Mouse (Mus musculus) limb, embryonic 13.5 days (tissue): ENCODE results near the gene Lrrc73. TPM values are rescaled to one million over a fixed set of nuclear protein-coding genes. Genes with fewer than 3 reads are reported as not detected.

ENCODE experiments used
- ATAC-seq: fragments of 200-750 bp; cut with Nextera tagmentation; 2 replicates; pipeline ENCODE4 v1.8.0; 2017; ENCODE audit warnings: low read depth, moderate number of reproducible peaks, moderate TSS enrichment; ENCODE audit not compliant: low FRiP score
- H3K27ac ChIP-seq: fragments of 300-500 bp; sonication (generic); 2 replicates; pipeline ENCODE4 v1.5.1; 2015; ENCODE audit warnings: inconsistent platforms, mild to moderate bottlenecking, moderate library complexity
- H3K27me3 ChIP-seq: fragments of 300-500 bp; sonication (generic); 2 replicates; pipeline ENCODE4 v1.6.1; 2015; ENCODE audit warnings: mild to moderate bottlenecking, inconsistent platforms
- H3K36me3 ChIP-seq: fragments of 300-500 bp; sonication (generic); 2 replicates; pipeline ENCODE4 v1.6.1; 2015; ENCODE audit warnings: inconsistent platforms, mild to moderate bottlenecking, moderate library complexity
- H3K4me1 ChIP-seq: fragments of 300-500 bp; sonication (generic); 2 replicates; pipeline ENCODE4 v1.6.1; 2015; ENCODE audit warnings: inconsistent platforms
- H3K4me2 ChIP-seq: fragments of 300-500 bp; sonication (generic); replicated peaks from 2 replicates; pipeline ENCODE4 v1.6.1; 2015; ENCODE audit warnings: inconsistent platforms, mild to moderate bottlenecking, moderate library complexity
- H3K4me3 ChIP-seq: fragments of 300-500 bp; sonication (generic); 2 replicates; pipeline ENCODE4 v1.5.1; 2015; ENCODE audit warnings: moderate library complexity, mild to moderate bottlenecking, inconsistent platforms
- H3K9ac ChIP-seq: fragments of 300-500 bp; sonication (generic); 2 replicates; pipeline ENCODE4 v1.6.1; 2015; ENCODE audit warnings: mild to moderate bottlenecking, inconsistent platforms
- H3K9me3 ChIP-seq: fragments of 300-500 bp; sonication (generic); 2 replicates; pipeline ENCODE4 v1.6.1; 2016; ENCODE audit warnings: inconsistent platforms
- WGBS: fragments of 180-500 bp; shearing (Covaris S2); methylation state at CpG from one replicate; pipeline ENCODE4 v1.1.7; 2015; 5-methylcytosine and 5-hydroxymethylcytosine counted together
- polyA plus RNA-seq: library from polyadenylated mRNA; unstranded; fragments of >200 nt; fragmentation: Nextera tagmentation; extraction: Ambion mirVana; gene quantifications from 2 replicates; pipeline ENCODE4 v1.2.1, GENCODE M21; 2015

Gene Lrrc73
- polyA plus RNA-seq, 1 experiment from 2014 or later, result 1.4 TPM

GRCm38 (mm10) chr17:46244579-46244978, 8.8 kb upstream of the Lrrc73 start:
- H3K36me3 ChIP-seq, result peaks cover 75% of the 10 kb centered on the region
- no peaks in the 10 kb centered on the region for H3K9me3 ChIP-seq
- H3K9ac ChIP-seq, result 0 out of 2 replicates have a peak overlapping the region, but pooled peaks have one; percentile 8

DNA sequence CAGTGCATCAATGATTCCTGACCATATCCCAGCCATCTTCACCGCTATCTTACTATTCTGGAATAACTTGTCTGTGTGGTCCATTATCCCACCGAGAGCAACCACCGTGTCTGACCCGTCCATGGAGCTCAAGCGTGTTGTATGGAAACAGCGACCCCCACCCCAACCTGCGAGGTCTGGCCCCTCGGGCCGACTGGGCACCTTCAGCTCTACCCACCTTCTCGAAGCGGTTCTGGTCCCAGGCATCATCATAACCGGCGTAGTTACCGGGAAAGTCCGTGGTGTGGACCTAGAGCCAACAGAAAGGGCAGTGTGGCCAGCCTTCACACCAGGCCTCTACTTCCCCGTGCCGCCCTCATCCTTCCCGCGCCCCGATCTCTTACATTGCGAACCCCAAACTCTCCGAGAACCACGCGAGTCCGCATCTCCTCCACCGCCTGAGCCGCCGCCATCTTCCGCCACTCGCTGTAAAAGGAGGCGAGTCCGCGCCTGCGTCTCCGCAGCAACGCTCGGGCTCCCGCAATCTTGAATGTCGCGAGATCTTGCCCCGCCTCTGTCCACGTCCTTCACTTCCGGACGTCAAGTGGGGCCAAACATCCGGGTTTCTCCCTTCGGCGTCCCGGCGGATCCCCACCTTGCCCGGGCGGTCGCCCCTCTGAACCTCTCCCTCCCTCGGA, 5.7 kb upstream of the Lrrc73 start, which contains the start of the genes Polr1c and Yipf3:
Gene Polr1c (minus strand): TSS at position 543 of the 677 bp plus-strand sequence.
Gene Yipf3 (plus strand): TSS at position 569 of the 677 bp plus-strand sequence.
- H3K27me3 ChIP-seq, result no peaks in the 10 kb centered on the region
- peak within 1 kb of the TSS; percentile 98 for H3K4me3 ChIP-seq
- H3K9ac ChIP-seq, result peak within 1 kb of the TSS; percentile 97
- peak within 1 kb of the TSS; percentile 70 for H3K27ac ChIP-seq
- under 1% methylated on average over 53 of the region's 53 CpGs for WGBS
- ATAC-seq, result peak; percentile 92
- no peaks in the 10 kb centered on the region for H3K9me3 ChIP-seq
- peaks cover 75% of the 10 kb centered on the region for H3K36me3 ChIP-seq
- peaks cover 21% of the 10 kb centered on the region for H3K4me1 ChIP-seq
- H3K4me2 ChIP-seq, result peak within 1 kb of the TSS; percentile 96

More at GRCm38 (mm10) chr17:46244579-46244978, 8.8 kb upstream of the Lrrc73 start:
- ATAC-seq, result no peak
- peaks cover 20% of the 10 kb centered on the region for H3K4me1 ChIP-seq
- H3K27ac ChIP-seq, result no peak overlapping the region
- H3K4me2 ChIP-seq, result no peak overlapping the region
- no peak overlapping the region for H3K4me3 ChIP-seq
- WGBS, result 80% methylated on average over 10 of the region's 10 CpGs
- H3K27me3 ChIP-seq, result no peaks in the 10 kb centered on the region

GRCm38 (mm10) chr17:46248189-46248522, 5.2 kb upstream of the Lrrc73 start:
- Histone ChIP-seq H3K4me1 (peaks cover 22% of the 10 kb centered on the region), H3K4me3 (peak overlapping the region; percentile 98), H3K9ac (peak overlapping the region; percentile 97), H3K4me2 (peak overlapping the region; percentile 96), H3K9me3 (no peaks in the 10 kb centered on the region), H3K27ac (peak overlapping the region; percentile 70), H3K27me3 (no peaks in the 10 kb centered on the region), H3K36me3 (peaks cover 70% of the 10 kb centered on the region)
- under 1% methylated on average over 36 of the region's 37 CpGs for WGBS
- ATAC-seq, result peak; percentile 42; the same call in 1 of the 2 replicates

- Histone ChIP-seq H3K27ac (no peak overlapping the region), H3K27me3 (peaks cover 22% of the 10 kb centered on the region), H3K9ac (no peak overlapping the region), H3K4me3 (no peak overlapping the region), H3K9me3 (no peaks in the 10 kb centered on the region), H3K36me3 (peaks cover 40% of the 10 kb centered on the region), H3K4me1 (peaks cover 33% of the 10 kb centered on the region), H3K4me2 (no peak overlapping the region)
- ATAC-seq, result no peak
- 73% methylated on average over 7 of the region's 7 CpGs for WGBS
These were observed 2.2 kb upstream of the Lrrc73 start for GRCm38 (mm10) chr17:46251174-46251573.

GRCm38 (mm10) chr17:46252571-46253451, 520 bp upstream of the Lrrc73 start:
- WGBS, result 57% methylated on average over 14 of the region's 14 CpGs
- H3K27ac ChIP-seq, result no peak overlapping the region
- peaks cover 31% of the 10 kb centered on the region for H3K27me3 ChIP-seq
- peaks cover 53% of the 10 kb centered on the region for H3K36me3 ChIP-seq
- H3K4me2 ChIP-seq, result peak overlapping the region; percentile 100
- H3K9ac ChIP-seq, result peak overlapping the region; percentile 69; the same call in 1 of the 2 replicates
- ATAC-seq, result no peak
- H3K4me3 ChIP-seq, result peak overlapping the region; percentile 74
- peaks cover 25% of the 10 kb centered on the region for H3K4me1 ChIP-seq
- H3K9me3 ChIP-seq, result no peaks in the 10 kb centered on the region

- WGBS, result under 1% methylated on average over 45 of the region's 54 CpGs
- peak overlapping the region; percentile 74 for H3K4me3 ChIP-seq
- H3K27me3 ChIP-seq, result peaks cover 31% of the 10 kb centered on the region
- H3K4me2 ChIP-seq, result peak overlapping the region; percentile 100
- H3K4me1 ChIP-seq, result peaks cover 19% of the 10 kb centered on the region
- peaks cover 63% of the 10 kb centered on the region for H3K36me3 ChIP-seq
- ATAC-seq, result peak; percentile 30
- H3K9ac ChIP-seq, result peak overlapping the region; percentile 69
- H3K27ac ChIP-seq, result no peak overlapping the region
- H3K9me3 ChIP-seq, result no peaks in the 10 kb centered on the region
These were observed 775 bp downstream of the Lrrc73 start for GRCm38 (mm10) chr17:46254106-46254505.

DNA sequence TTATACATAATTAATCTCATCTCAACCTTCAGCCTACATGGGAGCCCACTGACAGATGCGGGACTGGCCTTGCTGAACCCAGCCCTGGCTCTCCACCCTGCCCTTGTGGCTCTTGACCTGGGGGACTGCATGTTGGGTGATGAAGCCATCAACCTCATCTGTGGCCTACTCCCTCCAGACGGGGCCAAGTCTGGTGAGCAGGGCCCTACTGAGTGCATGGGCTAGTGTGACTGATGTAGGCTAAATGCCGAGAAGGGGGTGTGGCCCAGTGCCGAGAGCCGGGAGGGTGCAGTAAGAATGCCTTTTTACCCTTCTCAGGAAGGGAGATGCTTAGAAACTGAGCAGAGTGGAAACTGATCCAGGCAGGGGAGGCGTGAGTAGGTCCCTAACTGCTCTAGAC, 1.8 kb downstream of the Lrrc73 start:
- Histone ChIP-seq H3K9me3 (no peaks in the 10 kb centered on the region), H3K27ac (no peak overlapping the region), H3K4me2 (peak overlapping the region; percentile 100), H3K36me3 (peaks cover 63% of the 10 kb centered on the region), H3K27me3 (peaks cover 31% of the 10 kb centered on the region), H3K4me3 (no peak overlapping the region; the same call in 1 of the 2 replicates), H3K4me1 (peaks cover 13% of the 10 kb centered on the region), H3K9ac (no peak overlapping the region)
- ATAC-seq, result no peak
- 28% methylated on average over 6 of the region's 6 CpGs for WGBS

- WGBS, result 88% methylated on average over 30 of the region's 30 CpGs
- Histone ChIP-seq H3K4me2 (no peak overlapping the region), H3K9me3 (no peaks in the 10 kb centered on the region), H3K27ac (no peak overlapping the region), H3K36me3 (peaks cover 72% of the 10 kb centered on the region), H3K4me3 (no peak overlapping the region), H3K4me1 (peaks cover 9% of the 10 kb centered on the region), H3K9ac (no peak overlapping the region), H3K27me3 (peaks cover 31% of the 10 kb centered on the region)
- ATAC-seq, result no peak
These were observed 5.1 kb downstream of the Lrrc73 start for GRCm38 (mm10) chr17:46258279-46259053.

- no peak for ATAC-seq
- no peak overlapping the region for H3K4me3 ChIP-seq
- H3K36me3 ChIP-seq, result peaks cover 84% of the 10 kb centered on the region
- H3K9me3 ChIP-seq, result no peaks in the 10 kb centered on the region
- H3K4me2 ChIP-seq, result no peak overlapping the region
- 93% methylated on average over 17 of the region's 17 CpGs for WGBS
- H3K27ac ChIP-seq, result no peak overlapping the region
- H3K4me1 ChIP-seq, result peaks cover 2% of the 10 kb centered on the region; the same call in 1 of the 2 replicates
- H3K9ac ChIP-seq, result 0 out of 2 replicates have a peak overlapping the region, but pooled peaks have one; percentile 19
- H3K27me3 ChIP-seq, result peaks cover 23% of the 10 kb centered on the region
These were observed 6.3 kb downstream of the Lrrc73 start for GRCm38 (mm10) chr17:46259675-46260074.

DNA sequence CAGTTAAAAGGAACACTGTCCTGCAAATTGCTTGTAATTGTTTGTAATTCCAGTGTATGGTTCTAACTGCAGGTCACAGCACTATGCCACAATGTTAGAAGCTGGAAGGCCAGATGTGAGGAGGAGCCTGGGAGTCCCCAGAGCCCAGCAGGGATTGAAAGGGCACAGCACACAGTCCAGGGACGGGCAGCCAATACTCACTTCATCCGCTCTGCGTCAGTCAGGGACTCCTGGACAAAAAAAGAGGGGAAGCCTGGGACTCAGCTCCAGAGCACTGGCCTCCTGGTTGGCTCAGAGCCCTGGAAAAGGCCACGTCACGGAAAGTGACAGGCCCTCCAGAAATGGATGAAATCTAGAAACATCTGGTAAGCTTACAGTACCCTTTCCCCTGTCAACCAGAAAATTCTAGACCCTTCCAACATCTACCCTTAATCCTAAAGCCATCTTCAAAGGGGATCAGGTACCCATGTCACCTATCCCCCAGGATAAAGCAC, 8.9 kb downstream of the Lrrc73 start:
- whole genome bisulfite sequencing, result 92% methylated on average over 5 of the region's 5 CpGs
- peaks cover 99% of the 10 kb centered on the region for H3K36me3 ChIP-seq

DNA sequence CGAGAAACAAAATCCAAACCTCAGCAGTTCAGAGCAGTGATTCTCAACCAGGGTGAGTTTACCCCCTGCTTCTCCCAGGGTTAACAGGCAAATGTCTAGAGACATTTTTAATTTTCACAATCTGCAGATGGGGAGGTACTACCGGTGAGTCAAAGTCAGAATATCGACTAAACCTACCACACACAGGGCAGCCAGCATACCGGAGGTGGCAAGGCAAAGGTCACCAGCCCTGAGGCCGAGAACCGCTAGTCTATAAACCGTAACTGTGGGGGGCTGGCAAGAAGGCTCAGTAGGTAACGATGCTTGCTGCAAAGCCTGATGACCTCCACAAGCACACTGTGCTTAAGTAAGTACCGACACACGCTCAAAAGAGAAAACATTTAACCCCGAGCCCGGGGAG, 12.2 kb downstream of the Lrrc73 start:
- no peak for ATAC-seq
- 0 out of 2 replicates have a peak overlapping the region, but pooled peaks have one; percentile 25 for H3K9ac ChIP-seq
- no peak overlapping the region for H3K4me3 ChIP-seq
- no peak overlapping the region for H3K4me2 ChIP-seq
- H3K4me1 ChIP-seq, result peaks cover 4% of the 10 kb centered on the region; the same call in 1 of the 2 replicates
- no peak overlapping the region for H3K27ac ChIP-seq
- WGBS, result 66% methylated on average over 12 of the region's 12 CpGs
- H3K36me3 ChIP-seq, result peaks cover 95% of the 10 kb centered on the region
- no peaks in the 10 kb centered on the region for H3K9me3 ChIP-seq
- H3K27me3 ChIP-seq, result no peaks in the 10 kb centered on the region

More for the DNA sequence above, 8.9 kb downstream of the Lrrc73 start:
- Histone ChIP-seq H3K4me1 (peaks cover 4% of the 10 kb centered on the region; the same call in 1 of the 2 replicates), H3K4me3 (no peak overlapping the region), H3K4me2 (no peak overlapping the region), H3K27ac (no peak overlapping the region), H3K9ac (no peak overlapping the region; the same call in 1 of the 2 replicates), H3K9me3 (no peaks in the 10 kb centered on the region), H3K27me3 (no peaks in the 10 kb centered on the region)
- no peak for ATAC-seq
